Mouse (Mus musculus) hindbrain, embryonic 14.5 days (tissue): ENCODE measurements around the gene Sh2d4b. TPM values are rescaled to one million over a fixed set of nuclear protein-coding genes. Genes with fewer than 3 reads are reported as not detected.
A peak's percentile ranks its signal among the peaks of the same experiment; 100 is the strongest.

ENCODE experiments used
- ATAC-seq: fragments of 200-750 bp; cut with Nextera tagmentation; 2 replicates; pipeline ENCODE4 v1.8.0; 2017; ENCODE audit warnings: moderate number of reproducible peaks, mild to moderate bottlenecking, moderate TSS enrichment, moderate library complexity; ENCODE audit not compliant: low FRiP score
- DNase-seq: peaks from one replicate; pipeline ENCODE4 v3.0.0-alpha.2; 2015; ENCODE audit warnings: low spot score
- H3K27ac ChIP-seq: fragments of 300-500 bp; sonication (generic); 2 replicates; pipeline ENCODE4 v1.5.1; 2014; ENCODE audit warnings: mild to moderate bottlenecking, moderate library complexity
- H3K27me3 ChIP-seq: fragments of 300-500 bp; sonication (generic); 2 replicates; pipeline ENCODE4 v1.6.1; 2014; ENCODE audit warnings: mild to moderate bottlenecking, low read length, mixed read lengths; ENCODE audit not compliant: control insufficient read depth, insufficient read depth
- H3K36me3 ChIP-seq: fragments of 300-500 bp; sonication (generic); replicated peaks from 2 replicates; pipeline ENCODE4 v1.6.1; 2014; ENCODE audit not compliant: control insufficient read depth, insufficient read depth
- H3K4me1 ChIP-seq: fragments of 300-500 bp; sonication (generic); replicated peaks from 2 replicates; pipeline ENCODE4 v1.6.1; 2014; ENCODE audit warnings: antibody characterized with exemption, low read length, mixed read lengths; ENCODE audit not compliant: control insufficient read depth, insufficient read depth
- H3K4me2 ChIP-seq: fragments of 300-500 bp; sonication (generic); replicated peaks from 2 replicates; pipeline ENCODE4 v1.6.1; 2014; ENCODE audit warnings: mild to moderate bottlenecking, moderate library complexity
- H3K4me3 ChIP-seq: fragments of 300-500 bp; sonication (generic); replicated peaks from 2 replicates; pipeline ENCODE4 v1.5.1; 2014; ENCODE audit warnings: mild to moderate bottlenecking, low read length
- H3K9ac ChIP-seq: fragments of 300-500 bp; sonication (generic); 2 replicates; pipeline ENCODE4 v1.6.1; 2014
- H3K9me3 ChIP-seq: fragments of 300-500 bp; sonication (generic); 2 replicates; pipeline ENCODE4 v1.6.1; 2016; ENCODE audit warnings: low read length; ENCODE audit not compliant: control insufficient read depth
- WGBS: fragments of 180-500 bp; shearing (Covaris S2); extraction: QIAGEN DNeasy Blood & Tissue Kit; methylation state at CpG from one replicate; pipeline ENCODE4 v1.1.7; 2014; 5-methylcytosine and 5-hydroxymethylcytosine counted together
- polyA plus RNA-seq: library from polyadenylated mRNA; unstranded; fragments of >200 nt; fragmentation: Nextera tagmentation; extraction: Ambion mirVana; gene quantifications from 2 replicates; pipeline ENCODE4 v1.2.1, GENCODE M21; 2014

The Sh2d4b gene
- polyA plus RNA-seq, 1 experiment from 2014 or later, result 1.7 TPM

DNA sequence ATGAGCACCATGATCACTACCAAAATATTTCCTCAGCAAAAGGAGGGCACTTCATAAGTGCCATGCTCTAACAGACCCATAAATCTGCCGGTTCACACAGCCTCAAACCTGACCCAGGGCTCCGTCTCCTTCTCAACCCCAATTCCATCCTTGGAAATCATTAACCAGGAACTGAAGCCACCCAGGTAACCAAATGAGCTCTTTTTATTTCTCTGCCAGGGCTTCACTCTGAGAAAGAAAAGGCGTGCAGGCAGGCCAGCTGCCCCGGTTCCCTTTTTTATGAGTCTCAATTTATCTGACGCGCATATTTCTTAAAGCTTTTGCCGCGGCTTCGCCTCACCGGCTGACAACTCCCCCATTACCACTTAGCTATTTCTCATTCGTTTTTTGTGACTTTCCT lies 63.0 kb downstream of the Sh2d4b start:
- no peak for DNase-seq
- ATAC-seq, result no peak
- Histone ChIP-seq H3K4me1 (no peaks in the 10 kb centered on the region), H3K4me2 (no peak overlapping the region), H3K36me3 (no peaks in the 10 kb centered on the region), H3K27me3 (no peaks in the 10 kb centered on the region), H3K27ac (no peak overlapping the region), H3K4me3 (no peak overlapping the region), H3K9ac (no peak overlapping the region), H3K9me3 (no peaks in the 10 kb centered on the region)
- 45% methylated on average over 11 of the region's 11 CpGs for WGBS

DNA sequence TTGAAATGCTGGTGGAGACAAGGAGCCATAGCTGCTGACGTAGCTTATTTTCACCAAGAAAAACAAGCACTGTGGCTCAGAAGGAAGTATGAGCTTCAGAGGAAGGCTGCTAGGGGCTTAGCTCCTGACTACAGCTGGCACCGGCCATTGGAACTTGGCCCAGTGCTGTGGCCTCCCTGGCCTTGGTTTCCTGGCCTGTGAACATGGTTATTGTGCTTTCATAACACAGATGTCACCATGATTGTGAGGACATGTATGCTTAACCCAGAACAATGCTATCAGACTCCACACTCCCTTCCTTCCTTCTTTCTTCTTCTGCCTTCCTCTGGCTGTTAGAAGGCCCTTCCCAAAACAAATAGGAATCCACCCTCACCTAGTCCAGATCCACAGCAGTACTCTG lies 75.0 kb downstream of the Sh2d4b start:
- H3K9ac ChIP-seq, result no peak overlapping the region

DNA sequence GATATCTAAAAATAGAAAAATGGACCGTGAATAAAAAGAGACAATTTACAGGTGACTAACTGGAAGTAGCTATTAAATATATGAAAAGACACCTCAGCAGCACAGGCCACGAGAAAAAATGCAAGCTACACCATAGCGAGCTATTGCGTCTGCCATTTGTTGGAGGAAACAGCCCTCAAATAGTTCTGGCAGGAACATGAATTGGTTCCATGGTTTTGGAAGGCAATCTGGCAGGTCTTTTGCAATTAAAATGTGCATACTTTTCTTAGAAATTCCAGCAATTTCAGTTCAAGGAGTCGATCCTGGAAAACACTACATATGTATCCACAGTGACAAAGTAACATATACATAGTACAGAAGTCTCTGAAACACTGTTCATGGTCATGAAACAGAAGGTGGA lies 76.4 kb downstream of the Sh2d4b start:
- no peak overlapping the region for H3K4me3 ChIP-seq
- no peak overlapping the region for H3K27ac ChIP-seq
- no peak overlapping the region for H3K9ac ChIP-seq
- no peak overlapping the region for H3K4me2 ChIP-seq
- H3K4me1 ChIP-seq, result no peaks in the 10 kb centered on the region
- no peaks in the 10 kb centered on the region for H3K27me3 ChIP-seq
- 0 out of 2 replicates have a peak, but pooled peaks cover 6% of the 10 kb centered on the region for H3K36me3 ChIP-seq
- 87% methylated on average over 5 of the region's 5 CpGs for WGBS
- no peak for ATAC-seq
- DNase-seq, result no peak
- no peaks in the 10 kb centered on the region for H3K9me3 ChIP-seq

More for the DNA sequence above, 75.0 kb downstream of the Sh2d4b start:
- Histone ChIP-seq H3K27ac (no peak overlapping the region), H3K27me3 (no peaks in the 10 kb centered on the region), H3K4me3 (no peak overlapping the region), H3K36me3 (0 out of 2 replicates have a peak, but pooled peaks cover 6% of the 10 kb centered on the region), H3K4me1 (no peaks in the 10 kb centered on the region), H3K4me2 (no peak overlapping the region), H3K9me3 (no peaks in the 10 kb centered on the region)
- no peak for ATAC-seq
- no peak for DNase-seq
- WGBS, result 73% methylated on average over 2 of the region's 2 CpGs

- Histone ChIP-seq H3K9ac (no peak overlapping the region), H3K4me1 (no peaks in the 10 kb centered on the region), H3K4me3 (no peak overlapping the region), H3K9me3 (no peaks in the 10 kb centered on the region), H3K27me3 (no peaks in the 10 kb centered on the region), H3K36me3 (no peaks in the 10 kb centered on the region), H3K4me2 (no peak overlapping the region), H3K27ac (no peak overlapping the region)
- ATAC-seq (peak; percentile 51; the same call in 1 of the 2 replicates), DNase-seq (peak; percentile 70)
- 53% methylated on average over 1 of the region's 1 CpGs for WGBS
Measured at GRCm38 (mm10) chr14:40791606-40792005, 101.5 kb downstream of the Sh2d4b start.

- Histone ChIP-seq H3K4me3 (no peak overlapping the region), H3K27ac (no peak overlapping the region), H3K9ac (no peak overlapping the region), H3K27me3 (no peaks in the 10 kb centered on the region), H3K36me3 (no peaks in the 10 kb centered on the region), H3K9me3 (no peaks in the 10 kb centered on the region), H3K4me1 (no peaks in the 10 kb centered on the region), H3K4me2 (no peak overlapping the region)
- no peak for DNase-seq
- 21% methylated on average over 3 of the region's 3 CpGs for WGBS
- peak; percentile 48; the same call in 1 of the 2 replicates for ATAC-seq
Measured at GRCm38 (mm10) chr14:40789110-40789509, 104.0 kb downstream of the Sh2d4b start.

- H3K27ac ChIP-seq, result no peak overlapping the region
- no peaks in the 10 kb centered on the region for H3K9me3 ChIP-seq
- no peak overlapping the region for H3K9ac ChIP-seq
- DNase-seq (no peak), ATAC-seq (peak; percentile 46; the same call in 1 of the 2 replicates)
- H3K27me3 ChIP-seq, result no peaks in the 10 kb centered on the region
- 55% methylated on average over 7 of the region's 7 CpGs for WGBS
- H3K4me3 ChIP-seq, result no peak overlapping the region
- no peaks in the 10 kb centered on the region for H3K36me3 ChIP-seq
- no peak overlapping the region for H3K4me2 ChIP-seq
- H3K4me1 ChIP-seq, result no peaks in the 10 kb centered on the region
Measured at GRCm38 (mm10) chr14:40769097-40770090, 123.7 kb downstream of the Sh2d4b start.

Other genes with a start within 250 kb of the Sh2d4b start
- gene Tspan14, start 73.5 kb upstream of the Sh2d4b start, polyA plus RNA-seq, result 65.6 and 70.1 TPM in 2 replicates
- gene Fam213a, start 120.5 kb upstream of the Sh2d4b start, polyA plus RNA-seq, result 86.6 and 94.3 TPM in 2 replicates
- 0.70 and 1.6 TPM in 2 replicates for gene Dydc2, start 175.9 kb upstream of the Sh2d4b start, polyA plus RNA-seq
- not detected in 2 replicates for gene Dydc1, start 179.6 kb upstream of the Sh2d4b start, polyA plus RNA-seq
- not detected in 2 replicates for gene Mat1a, start 211.8 kb upstream of the Sh2d4b start, polyA plus RNA-seq
- not detected in 2 replicates for gene Sftpa1, start 238.5 kb upstream of the Sh2d4b start, polyA plus RNA-seq